Mouse (Mus musculus): ENCODE data around the gene Hist1h2bp.
"Not testable (repeated sequence)": the region's sequence is repeated elsewhere in the genome, so short reads cannot be mapped to it uniquely, and the experiment has no call there.

Gene Hist1h2bp

DNA sequence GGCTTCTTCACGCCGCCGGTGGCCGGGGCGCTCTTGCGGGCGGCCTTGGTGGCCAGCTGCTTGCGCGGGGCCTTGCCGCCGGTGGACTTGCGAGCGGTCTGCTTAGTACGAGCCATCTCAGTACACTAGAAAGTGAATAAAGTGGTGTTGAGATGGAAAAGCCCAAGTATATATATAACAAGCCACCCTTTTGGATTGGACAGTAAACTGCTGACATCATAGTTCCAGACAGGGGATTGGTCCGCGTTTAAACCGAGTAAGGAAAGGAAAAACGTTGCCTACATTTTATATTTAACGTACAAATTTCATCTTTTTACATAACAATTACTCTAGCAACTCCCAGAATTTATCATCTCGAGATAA lies 4.0 kb upstream of the Hist1h2bp start, which contains the start of gene Hist1h3i:
Gene Hist1h3i, minus strand, starts transcription at position 116 of the 363 bp plus-strand sequence.
- DNase-seq (ENCODE audit: low spot score in 2 of 2): peak; percentile 68 to 71

- DNase-seq (ENCODE audit: low spot score in 2 of 2): peak; percentile 62 to 69
Measured at GRCm38 (mm10) chr13:21783734-21784161, 3.5 kb upstream of the Hist1h2bp start.

GRCm38 (mm10) chr13:21784311-21784710 lies 3.0 kb upstream of the Hist1h2bp start:
- DNase-seq (ENCODE audit: low spot score in 2 of 2): peak in 1 of 2 experiments; percentile 30

- DNase-seq (ENCODE audit: low spot score in 2 of 2): peak in 1 of 2 experiments; percentile 41
Measured at GRCm38 (mm10) chr13:21786189-21786898, 917 bp upstream of the Hist1h2bp start.

DNA sequence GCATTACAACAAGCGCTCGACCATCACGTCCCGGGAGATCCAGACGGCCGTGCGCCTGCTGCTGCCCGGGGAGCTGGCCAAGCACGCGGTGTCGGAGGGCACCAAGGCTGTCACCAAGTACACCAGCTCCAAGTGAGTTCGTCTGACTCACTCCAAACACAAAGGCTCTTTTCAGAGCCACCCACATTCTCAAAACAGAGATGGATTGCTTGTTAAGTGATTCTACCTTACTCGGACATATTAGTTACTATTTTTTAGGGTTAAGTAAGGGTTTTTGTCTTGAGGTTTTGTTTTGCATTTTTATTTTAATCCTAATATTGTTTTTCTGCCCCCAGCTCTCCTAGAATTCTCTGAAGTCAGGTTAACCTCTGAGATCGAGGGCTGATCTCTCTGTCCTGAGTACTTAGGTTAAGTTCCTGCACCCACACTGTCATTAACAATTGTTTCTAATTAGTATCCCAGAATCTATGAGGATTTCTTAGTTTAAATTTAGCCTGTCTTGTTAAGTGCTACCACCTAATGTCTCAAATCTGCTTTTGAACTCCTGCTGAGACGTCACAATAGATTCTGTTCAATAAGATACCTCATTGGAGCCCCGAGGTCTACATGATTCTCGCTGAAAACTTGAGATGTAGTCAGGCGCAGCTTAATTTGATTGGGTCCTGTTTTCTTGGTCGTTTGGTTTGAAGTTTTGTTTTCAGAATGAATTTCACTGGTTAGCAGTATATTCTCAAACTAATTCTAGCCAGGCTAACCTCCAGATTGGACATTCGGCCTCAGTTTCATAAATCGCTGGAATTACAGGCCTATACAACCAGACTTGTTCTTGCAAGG lies 716 bp downstream of the Hist1h2bp start:
- DNase-seq (ENCODE audit: low spot score in 2 of 2): peak; percentile 26 to 32

DNA sequence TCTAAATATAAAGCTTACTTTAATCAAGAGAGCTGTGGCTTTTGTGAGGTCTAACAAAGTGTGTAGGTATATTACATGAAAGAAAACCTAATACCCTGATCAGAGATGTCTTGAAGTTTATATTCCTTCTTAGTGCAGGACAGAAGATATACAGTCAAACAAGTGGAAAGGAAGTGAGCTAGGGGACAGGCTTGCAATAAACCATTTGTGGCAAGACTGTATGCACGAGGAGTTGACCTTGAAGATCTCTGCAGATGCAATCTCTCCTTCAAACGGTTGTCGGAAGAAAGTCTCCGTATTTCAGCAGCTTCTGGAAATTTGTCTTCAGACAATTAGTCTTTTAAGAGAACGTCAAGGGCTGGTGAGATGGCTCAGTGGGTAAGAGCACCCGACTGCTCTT lies 2.7 kb downstream of the Hist1h2bp start:
- peak in 1 of 2 experiments; percentile 3 for DNase-seq (ENCODE audit: low spot score in 2 of 2)

DNA sequence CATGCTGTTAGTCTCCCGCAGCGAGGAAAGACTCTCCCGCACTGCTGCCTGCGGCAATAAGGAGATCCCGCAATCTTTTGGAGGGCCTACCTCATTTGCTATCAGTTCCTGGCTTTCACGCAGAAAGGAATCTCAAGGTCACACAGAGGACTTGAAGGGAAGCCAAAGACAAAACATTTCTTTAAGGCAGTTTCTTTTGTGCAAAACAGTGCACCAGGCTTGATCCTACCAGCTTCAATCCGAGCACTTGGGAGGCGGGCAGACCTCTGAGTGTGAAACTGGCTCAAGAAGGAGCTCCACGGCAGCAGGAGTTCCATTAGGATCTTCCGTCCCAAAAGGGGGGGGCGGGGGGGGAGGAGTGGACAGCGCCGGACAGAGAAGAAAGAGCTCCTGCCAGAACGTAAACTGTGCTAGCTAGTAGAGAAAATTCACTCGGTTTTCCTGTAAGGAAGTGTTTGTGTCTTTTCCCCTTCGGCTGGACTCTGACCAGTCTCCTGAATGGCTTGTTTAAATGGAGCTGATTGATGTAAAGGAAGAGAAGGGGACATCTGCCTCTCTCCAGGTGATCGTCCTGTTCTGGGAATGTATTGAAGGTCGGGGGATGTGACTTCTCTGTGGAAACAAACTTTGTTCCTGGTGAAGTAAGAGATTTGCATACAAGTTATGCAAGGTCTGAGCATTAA lies 3.5 kb downstream of the Hist1h2bp start:
- DNase-seq (ENCODE audit: low spot score in 2 of 2): peak in 1 of 2 experiments; percentile 12

DNA sequence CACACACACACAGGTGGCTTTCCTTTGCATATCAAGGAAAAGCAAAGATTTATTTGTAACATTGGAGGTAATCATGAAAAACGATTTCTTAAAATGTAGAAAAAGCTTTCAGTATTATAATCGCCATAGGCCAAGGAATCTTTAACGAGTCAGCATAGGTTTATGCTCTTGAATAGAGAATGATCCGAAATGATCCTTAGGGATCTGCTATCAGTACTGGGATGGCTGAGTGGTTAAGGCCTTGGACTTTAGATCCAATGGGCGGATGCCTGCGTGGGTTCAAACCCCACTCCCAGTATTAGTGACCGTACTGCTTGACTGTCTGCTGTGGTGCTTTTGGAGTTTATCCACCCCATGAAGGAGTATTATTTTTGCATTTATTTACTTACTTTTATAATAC lies 8.3 kb downstream of the Hist1h2bp start:
- no peak for DNase-seq (ENCODE audit: low spot score in 2 of 2)

- DNase-seq (ENCODE audit: low spot score in 2 of 2): not testable (repeated sequence)
Measured at GRCm38 (mm10) chr13:21797163-21797562, 9.9 kb downstream of the Hist1h2bp start.

DNA sequence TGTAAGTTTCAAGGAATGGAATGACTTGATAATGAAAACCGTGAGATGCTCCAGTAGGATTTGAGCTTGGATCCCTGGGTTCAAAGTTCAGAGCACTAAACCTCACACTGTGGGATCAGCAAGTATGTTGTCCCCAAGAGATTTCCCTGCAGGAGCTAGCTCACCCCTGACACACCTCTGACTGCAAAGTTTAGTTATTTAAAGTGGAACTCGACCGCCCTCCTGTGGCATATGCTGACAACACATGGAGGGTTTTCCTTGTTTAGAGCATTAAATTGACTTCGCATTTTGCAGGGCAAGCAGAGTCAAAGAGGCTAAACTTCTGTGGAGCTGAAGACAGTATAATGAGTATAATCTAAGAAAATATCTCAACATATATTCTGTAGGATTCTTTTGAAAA lies 15.8 kb downstream of the Hist1h2bp start:
- DNase-seq (ENCODE audit: low spot score in 2 of 2): not testable (repeated sequence)

DNA sequence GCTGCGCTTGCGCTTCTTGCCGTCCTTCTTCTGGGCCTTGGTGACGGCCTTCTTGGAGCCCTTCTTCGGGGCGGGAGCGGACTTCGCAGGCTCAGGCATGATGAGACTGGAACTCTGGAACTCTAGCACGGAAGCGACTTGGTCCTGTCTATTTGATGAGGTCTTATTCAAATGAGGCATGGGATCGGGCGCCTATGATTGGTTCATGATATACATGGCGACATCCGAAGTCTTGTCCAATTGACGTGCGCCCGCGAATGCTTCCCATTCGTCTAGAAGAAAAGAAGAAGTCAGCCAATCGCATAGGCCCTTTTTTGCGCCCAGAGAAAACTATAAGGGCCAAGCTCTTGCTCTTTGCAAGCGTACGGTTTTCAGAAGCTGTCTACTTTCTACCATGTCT lies 22.8 kb downstream of the Hist1h2bp start, which contains the start of the genes Hist1h2bq and Hist1h2ao:
Gene Hist1h2bq, minus strand, starts transcription at position 125 of the 400 bp plus-strand sequence.
Gene Hist1h2ao, plus strand, starts transcription at position 393 of the 400 bp plus-strand sequence.
- DNase-seq (ENCODE audit: low spot score in 2 of 2): not testable (repeated sequence)

DNA sequence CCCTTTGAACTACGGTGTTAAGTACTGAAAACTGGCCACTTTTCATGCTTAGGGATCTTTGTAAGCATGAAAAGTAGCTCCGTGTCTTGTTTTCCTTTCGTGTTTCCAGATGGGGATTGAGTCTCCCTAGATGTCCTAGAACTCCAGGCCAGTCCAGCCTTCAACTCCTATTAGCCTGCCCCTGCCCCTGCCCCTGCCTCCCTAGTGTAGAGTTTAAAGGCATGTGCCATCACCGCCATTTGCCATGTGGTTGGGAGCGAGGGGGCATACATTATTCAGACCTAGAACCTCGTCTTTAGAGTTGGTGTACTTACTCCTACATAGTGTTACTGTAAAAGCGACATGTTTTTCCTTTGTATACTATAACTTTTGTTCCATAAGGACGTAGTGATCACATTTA lies 23.8 kb downstream of the Hist1h2bp start:
- DNase-seq (ENCODE audit: low spot score in 2 of 2): not testable (repeated sequence)

- peak; percentile 54 to 58 for DNase-seq (ENCODE audit: low spot score in 2 of 2)
Measured at GRCm38 (mm10) chr13:21811539-21811938, 24.3 kb downstream of the Hist1h2bp start, which contains the start of gene Hist1h4m. TSS of gene Hist1h4m (plus strand) at chr13:21811746.

GRCm38 (mm10) chr13:21812092-21812491 lies 24.8 kb downstream of the Hist1h2bp start:
- peak in 1 of 2 experiments; percentile 23 for DNase-seq (ENCODE audit: low spot score in 2 of 2)

DNA sequence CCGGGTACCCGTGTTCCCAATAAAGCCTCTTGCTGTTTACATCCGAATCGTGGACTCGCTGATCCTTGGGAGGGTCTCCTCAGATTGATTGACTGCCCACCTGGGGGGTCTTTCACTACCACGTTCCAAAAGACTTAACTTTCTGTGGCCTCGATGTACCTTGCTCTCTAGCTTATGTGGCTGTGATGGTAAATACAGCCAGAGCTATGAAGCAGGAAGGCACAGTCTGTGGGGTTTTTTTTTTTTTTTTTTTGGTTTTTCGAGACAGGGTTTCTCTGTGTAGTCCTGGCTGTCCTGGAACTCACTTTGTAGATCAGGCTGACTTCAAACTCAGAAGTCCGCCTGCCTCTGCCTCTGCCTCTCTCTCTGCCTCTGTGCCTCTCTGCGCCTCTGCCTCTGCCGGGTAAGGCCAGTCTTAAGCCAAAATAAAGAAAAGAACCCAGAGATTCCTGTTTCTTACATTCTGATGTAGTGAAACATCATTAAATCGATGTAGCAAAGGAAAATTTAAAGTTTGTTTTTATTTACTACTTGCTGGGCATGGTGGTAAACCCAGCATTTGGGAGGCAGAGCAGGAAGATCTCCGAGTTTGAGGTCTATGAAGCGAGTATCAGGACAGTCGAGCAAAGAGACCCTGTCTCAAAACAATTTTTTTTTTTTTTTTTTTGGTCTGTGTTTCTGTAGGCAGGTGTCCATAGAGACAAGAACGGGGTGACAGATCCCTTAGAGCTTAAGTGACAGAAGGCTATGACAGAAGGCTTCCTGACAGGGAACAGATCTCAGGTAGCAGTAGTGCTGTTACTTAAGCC lies 33.0 kb downstream of the Hist1h2bp start:
- DNase-seq (ENCODE audit: low spot score in 2 of 2): not testable (repeated sequence)

DNA sequence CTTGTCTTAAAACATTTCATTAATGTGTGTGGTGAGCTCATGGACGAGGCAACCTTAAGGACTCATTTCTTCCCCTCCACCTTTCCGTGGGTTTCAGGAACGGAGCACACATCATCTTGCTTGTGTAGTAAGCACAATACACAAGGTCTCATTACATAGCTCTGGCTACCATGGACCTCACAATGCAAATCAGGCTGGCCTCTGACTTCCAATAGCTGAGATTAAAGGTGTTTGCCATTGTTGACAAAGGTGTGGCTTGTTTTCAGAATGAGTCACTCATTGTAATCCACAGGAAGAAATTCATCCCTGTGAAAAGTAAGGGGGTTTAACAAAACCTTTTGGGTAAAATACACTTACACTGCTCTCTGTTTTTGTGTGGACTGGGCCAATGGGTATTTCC lies 41.2 kb downstream of the Hist1h2bp start:
- no peak for DNase-seq (ENCODE audit: low spot score in 2 of 2)

- peak; percentile 29 to 33 for DNase-seq (ENCODE audit: low spot score in 2 of 2)
Measured at GRCm38 (mm10) chr13:21830344-21830743, 43.1 kb downstream of the Hist1h2bp start.

DNA sequence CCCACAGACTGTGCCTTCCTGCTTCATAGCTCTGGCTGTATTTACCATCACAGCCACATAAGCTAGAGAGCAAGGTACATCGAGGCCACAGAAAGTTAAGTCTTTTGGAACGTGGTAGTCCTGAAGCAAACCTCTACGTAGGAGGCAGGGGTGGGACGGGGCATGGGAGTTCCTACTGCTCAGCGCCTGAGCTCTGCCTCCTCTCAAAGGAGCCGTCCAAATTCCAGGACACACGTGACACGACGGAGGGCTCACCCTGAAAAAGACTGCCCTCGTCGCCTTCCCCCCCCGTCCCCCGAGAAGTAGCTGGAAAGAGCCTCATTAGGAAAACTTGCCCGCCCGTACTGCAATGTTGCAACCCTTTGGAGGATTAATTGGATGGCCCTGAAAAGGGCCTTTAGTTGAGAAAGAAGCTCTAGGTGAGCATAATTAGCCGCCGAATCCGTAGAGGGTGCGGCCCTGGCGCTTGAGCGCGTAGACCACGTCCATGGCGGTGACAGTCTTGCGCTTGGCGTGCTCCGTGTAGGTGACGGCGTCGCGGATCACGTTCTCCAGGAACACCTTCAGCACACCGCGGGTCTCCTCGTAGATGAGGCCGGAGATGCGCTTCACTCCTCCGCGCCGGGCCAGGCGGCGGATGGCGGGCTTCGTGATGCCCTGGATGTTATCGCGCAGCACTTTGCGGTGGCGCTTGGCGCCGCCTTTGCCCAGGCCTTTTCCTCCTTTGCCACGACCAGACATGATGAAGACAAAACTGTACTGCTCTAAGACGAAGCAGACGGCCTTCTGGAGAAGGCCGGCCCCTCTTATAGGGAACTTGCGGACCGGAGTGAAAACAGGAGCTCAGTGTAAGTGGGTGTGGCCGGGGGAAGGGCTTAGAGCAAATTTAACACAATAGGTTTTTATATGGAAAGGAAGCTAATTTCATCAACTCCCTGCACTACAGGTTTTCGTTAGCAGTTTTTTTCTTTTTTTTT lies 44.4 kb downstream of the Hist1h2bp start, which contains the start of gene Hist1h4n:
Gene Hist1h4n, minus strand, starts transcription at position 779 of the 977 bp plus-strand sequence.
- DNase-seq (ENCODE audit: low spot score in 2 of 2): peak; percentile 40 to 45

DNA sequence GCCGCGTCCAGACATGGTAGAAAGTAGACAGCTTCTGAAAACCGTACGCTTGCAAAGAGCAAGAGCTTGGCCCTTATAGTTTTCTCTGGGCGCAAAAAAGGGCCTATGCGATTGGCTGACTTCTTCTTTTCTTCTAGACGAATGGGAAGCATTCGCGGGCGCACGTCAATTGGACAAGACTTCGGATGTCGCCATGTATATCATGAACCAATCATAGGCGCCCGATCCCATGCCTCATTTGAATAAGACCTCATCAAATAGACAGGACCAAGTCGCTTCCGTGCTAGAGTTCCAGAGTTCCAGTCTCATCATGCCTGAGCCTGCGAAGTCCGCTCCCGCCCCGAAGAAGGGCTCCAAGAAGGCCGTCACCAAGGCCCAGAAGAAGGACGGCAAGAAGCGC lies 46.2 kb downstream of the Hist1h2bp start, which contains the start of the genes Hist1h2ap and Hist1h2br:
Gene Hist1h2ap, minus strand, starts transcription at position 47 of the 400 bp plus-strand sequence.
Gene Hist1h2br, plus strand, starts transcription at position 283 of the 400 bp plus-strand sequence.
- DNase-seq (ENCODE audit: low spot score in 2 of 2): not testable (repeated sequence)

All from spleen, postnatal 10 days (tissue).